8 mouse cellular contexts compared by ENCODE assay signal in genomic region chr4:116558151-116558882, GRCm38 (mm10). TPM values are rescaled to one million over a fixed set of nuclear protein-coding genes. Genes with fewer than 3 reads are reported as not detected.
DNase-seq lines count a peak whose midpoint lies in the region; ATAC-seq and TF ChIP-seq lines count a peak whose summit lies in the region.

No protein-coding gene starts in this region.

- no peaks in the 10 kb centered on the region for H3K27me3 ChIP-seq in heart, embryonic 12.5 days (replicated peaks)
- no peaks in the 10 kb centered on the region for H3K27me3 ChIP-seq in forebrain, embryonic 16.5 days (replicated peaks; ENCODE audit: control insufficient read depth, insufficient read depth, low read length)
- H3K27me3 ChIP-seq in liver, embryonic 14.5 days (ENCODE audit: control insufficient read depth, insufficient read depth, low read length) = no peaks in the 10 kb centered on the region
- H3K27me3 ChIP-seq in stomach, postnatal 0 days (ENCODE audit: control insufficient read depth, insufficient read depth, low read length) = no peaks in the 10 kb centered on the region

- H3K4me2 ChIP-seq in heart, embryonic 12.5 days = peak overlapping the region; percentile 80
- peak overlapping the region; percentile 79 for H3K4me2 ChIP-seq in forebrain, embryonic 16.5 days (ENCODE audit: low read length)
- H3K4me2 ChIP-seq in liver, embryonic 14.5 days (ENCODE audit: low read depth) = peak overlapping the region; percentile 95
- H3K4me2 ChIP-seq in stomach, postnatal 0 days (replicated peaks; ENCODE audit: low read depth) = peak overlapping the region; percentile 49

- H3K36me3 ChIP-seq in heart, embryonic 12.5 days = peaks cover 23% of the 10 kb centered on the region
- H3K36me3 ChIP-seq in forebrain, embryonic 16.5 days (ENCODE audit: control insufficient read depth, insufficient read depth) = no peaks in the 10 kb centered on the region; the same call in 1 of the 2 replicates
- peaks cover 8% of the 10 kb centered on the region for H3K36me3 ChIP-seq in liver, embryonic 14.5 days (replicated peaks; ENCODE audit: control insufficient read depth, insufficient read depth, low read depth)
- H3K36me3 ChIP-seq in stomach, postnatal 0 days (ENCODE audit: control insufficient read depth, insufficient read depth, low read length) = peaks cover 2% of the 10 kb centered on the region; the same call in 1 of the 2 replicates

- no peak for ATAC-seq in heart, embryonic 12.5 days (ENCODE audit: insufficient number of reproducible peaks, low FRiP score)
- ATAC-seq in forebrain, embryonic 16.5 days = no peak
- no peak for ATAC-seq in liver, embryonic 14.5 days (ENCODE audit: insufficient read depth)
- no peak for ATAC-seq in stomach, postnatal 0 days (ENCODE audit: low FRiP score, low TSS enrichment)

- H3K9ac ChIP-seq in heart, embryonic 12.5 days = peak overlapping the region; percentile 86
- H3K9ac ChIP-seq in forebrain, embryonic 16.5 days (replicated peaks; ENCODE audit: low read depth, low read length) = peak overlapping the region; percentile 86
- H3K9ac ChIP-seq in liver, embryonic 14.5 days (replicated peaks) = peak overlapping the region; percentile 78
- peak overlapping the region; percentile 94 for H3K9ac ChIP-seq in stomach, postnatal 0 days (ENCODE audit: low read length)

- intact Hi-C loops in heart, postnatal 36 days (cut with DNase I) = loop anchor here (2.0 to 5.0 kb wide), 4 partner anchors 51 to 396 kb away; partner anchors contain the start of genes Ipp, Nasp and Prdx1

- H3K4me1 ChIP-seq in heart, embryonic 12.5 days (replicated peaks) = 0 out of 2 replicates have a peak, but pooled peaks cover 2% of the 10 kb centered on the region
- peaks cover 15% of the 10 kb centered on the region for H3K4me1 ChIP-seq in forebrain, embryonic 16.5 days (replicated peaks; ENCODE audit: control insufficient read depth, insufficient read depth, low read length)
- H3K4me1 ChIP-seq in liver, embryonic 14.5 days (replicated peaks; ENCODE audit: control insufficient read depth in 2 of 2, insufficient read depth in 2 of 2, low read length in 1 of 2) = peaks cover 8 to 10% of the 10 kb centered on the region in 2 experiments; a peak in 3 of 4 replicates
- H3K4me1 ChIP-seq in stomach, postnatal 0 days (replicated peaks; ENCODE audit: control insufficient read depth, insufficient read depth) = no peaks in the 10 kb centered on the region

- DNase-seq in heart, postnatal 36 days = no peak
- DNase-seq in MN1 (ENCODE audit: low spot score) = peak; percentile 7
- DNase-seq in liver, embryonic 14.5 days (ENCODE audit: low read depth in 3 of 3, low spot score in 3 of 3) = peak in 2 of 3 experiments; percentile 17 to 37
- peak; percentile 21 for DNase-seq in stomach, postnatal 0 days (ENCODE audit: low spot score)
- DNase-seq in adrenal gland, postnatal 4 days (ENCODE audit: low spot score in 2 of 2) = no peak
- DNase-seq in layer of hippocampus, adult 18-20 months (ENCODE audit: low spot score in 2 of 2) = no peak

- peak overlapping the region; percentile 79 for H3K4me3 ChIP-seq in heart, embryonic 12.5 days
- peak overlapping the region; percentile 97 for H3K4me3 ChIP-seq in forebrain, embryonic 16.5 days (replicated peaks; ENCODE audit: low read length)
- H3K4me3 ChIP-seq in liver, embryonic 14.5 days (ENCODE audit: insufficient read depth in 1 of 2, low read depth in 2 of 2, low read length in 2 of 2) = peak overlapping the region; percentile 65 to 80
- H3K4me3 ChIP-seq in stomach, postnatal 0 days (ENCODE audit: low read depth, low read length) = peak overlapping the region; percentile 87

- TF ChIP-seq EP300 in liver, embryonic 14.5 days (IDR thresholded peaks at IDR 0.05; ENCODE audit: low read depth) = no peak
- TF ChIP-seq EP300 in stomach, postnatal 0 days (optimal IDR thresholded peaks at IDR 0.05) = no peak

- TF ChIP-seq CTCF in liver, embryonic 14.5 days (IDR thresholded peaks at IDR 0.05; ENCODE audit: low read depth) = no peak
- no peak for TF ChIP-seq CTCF in stomach, postnatal 0 days (IDR thresholded peaks at IDR 0.05; ENCODE audit: low read depth)

- WGBS in heart, embryonic 12.5 days = 3% methylated on average over 15 of the region's 15 CpGs
- 4% methylated on average over 15 of the region's 15 CpGs for whole genome bisulfite sequencing in forebrain, embryonic 16.5 days
- 2% methylated on average over 15 of the region's 15 CpGs for WGBS in liver, embryonic 14.5 days (ENCODE audit: insufficient replicate concordance)
- under 1% methylated on average over 15 of the region's 15 CpGs for WGBS in stomach, postnatal 0 days

- no peaks in the 10 kb centered on the region for H3K9me3 ChIP-seq in heart, embryonic 12.5 days (replicated peaks)
- no peaks in the 10 kb centered on the region for H3K9me3 ChIP-seq in forebrain, embryonic 16.5 days (ENCODE audit: control insufficient read depth, low read length)
- H3K9me3 ChIP-seq in liver, embryonic 14.5 days (ENCODE audit: control insufficient read depth, low read length) = no peaks in the 10 kb centered on the region
- no peaks in the 10 kb centered on the region for H3K9me3 ChIP-seq in stomach, postnatal 0 days (ENCODE audit: control insufficient read depth, low read length)

- peak overlapping the region; percentile 98 for H3K27ac ChIP-seq in heart, embryonic 12.5 days (ENCODE audit: poor library complexity, severe bottlenecking)
- no peak overlapping the region for H3K27ac ChIP-seq in forebrain, embryonic 16.5 days (ENCODE audit: low read length)
- H3K27ac ChIP-seq in liver, embryonic 14.5 days = peak overlapping the region; percentile 61
- peak overlapping the region; percentile 95 for H3K27ac ChIP-seq in stomach, postnatal 0 days (replicated peaks)

RNA-seq across cellular contexts. Expression of gene Gpbp1l1, which starts 0.9 kb away (rescaled TPM):
- 31.2 and 32.9 TPM in 2 replicates for polyA plus RNA-seq in heart, embryonic 12.5 days (2016; fragmentation: Nextera tagmentation; extraction: Ambion mirVana)
- total RNA-seq in heart, postnatal 36 days (2021) = 10 to 100 TPM; 65.4 to 83.1 TPM
- 19.0 and 22.9 TPM in 2 replicates for polyA plus RNA-seq in forebrain, embryonic 16.5 days (2015; fragmentation: Nextera tagmentation; extraction: Ambion mirVana)
- polyA plus RNA-seq in liver, embryonic 14.5 days (2012; rRNA removed) = 12.7 and 17.3 TPM in 2 replicates
- 17.0 and 18.4 TPM in 2 replicates for polyA plus RNA-seq in liver, embryonic 14.5 days (2014; fragmentation: Nextera tagmentation; extraction: Ambion mirVana)
- 22.4 and 23.6 TPM in 2 replicates for polyA plus RNA-seq in stomach, postnatal 0 days (2015; fragmentation: Nextera tagmentation; extraction: Ambion mirVana)
- total RNA-seq in adrenal gland, postnatal 4 days (2021) = 10 to 100 TPM; 68.3 to 77.2 TPM
- total RNA-seq in layer of hippocampus, adult 18-20 months (2021) = 10 to 100 TPM; 45.2 to 49.3 TPM

RNA-seq across cellular contexts. Expression of gene Tmem69, which starts 2.6 kb away (rescaled TPM):
- 23.3 and 26.3 TPM in 2 replicates for polyA plus RNA-seq in heart, embryonic 12.5 days (2016; fragmentation: Nextera tagmentation; extraction: Ambion mirVana)
- total RNA-seq in heart, postnatal 36 days (2021) = 10 to 100 TPM; 21.2 to 26.4 TPM
- polyA plus RNA-seq in forebrain, embryonic 16.5 days (2015; fragmentation: Nextera tagmentation; extraction: Ambion mirVana) = 28.3 and 30.0 TPM in 2 replicates
- polyA plus RNA-seq in liver, embryonic 14.5 days (2012; rRNA removed) = 6.3 and 8.3 TPM in 2 replicates
- 29.1 and 30.4 TPM in 2 replicates for polyA plus RNA-seq in liver, embryonic 14.5 days (2014; fragmentation: Nextera tagmentation; extraction: Ambion mirVana)
- polyA plus RNA-seq in stomach, postnatal 0 days (2015; fragmentation: Nextera tagmentation; extraction: Ambion mirVana) = 15.7 and 16.6 TPM in 2 replicates
- total RNA-seq in adrenal gland, postnatal 4 days (2021) = 10 to 100 TPM; 17.8 to 18.4 TPM
- total RNA-seq in layer of hippocampus, adult 18-20 months (2021) = 10 to 100 TPM; 12.3 to 13.0 TPM

RNA-seq across cellular contexts. Expression of gene Ccdc17, which starts 38.1 kb away (rescaled TPM):
- polyA plus RNA-seq in heart, embryonic 12.5 days (2016; fragmentation: Nextera tagmentation; extraction: Ambion mirVana) = 3.1 and 3.4 TPM in 2 replicates
- total RNA-seq in heart, postnatal 36 days (2021) = 1 to 10 TPM; 2.6 to 3.5 TPM
- polyA plus RNA-seq in forebrain, embryonic 16.5 days (2015; fragmentation: Nextera tagmentation; extraction: Ambion mirVana) = 1.9 and 3.6 TPM in 2 replicates
- polyA plus RNA-seq in liver, embryonic 14.5 days (2012; rRNA removed) = 1.9 and 2.1 TPM in 2 replicates
- polyA plus RNA-seq in liver, embryonic 14.5 days (2014; fragmentation: Nextera tagmentation; extraction: Ambion mirVana) = 1.9 and 2.0 TPM in 2 replicates
- 4.7 and 5.3 TPM in 2 replicates for polyA plus RNA-seq in stomach, postnatal 0 days (2015; fragmentation: Nextera tagmentation; extraction: Ambion mirVana)
- total RNA-seq in adrenal gland, postnatal 4 days (2021) = 10 to 100 TPM; 14.4 to 16.1 TPM
- total RNA-seq in layer of hippocampus, adult 18-20 months (2021) = 1 to 10 TPM; 4.6 to 4.8 TPM

RNA-seq across cellular contexts. Expression of gene Ipp, which starts 51.0 kb away (rescaled TPM):
- 17.8 and 18.7 TPM in 2 replicates for polyA plus RNA-seq in heart, embryonic 12.5 days (2016; fragmentation: Nextera tagmentation; extraction: Ambion mirVana)
- 10 to 100 TPM; 15.8 to 16.2 TPM for total RNA-seq in heart, postnatal 36 days (2021)
- polyA plus RNA-seq in forebrain, embryonic 16.5 days (2015; fragmentation: Nextera tagmentation; extraction: Ambion mirVana) = 18.4 and 20.7 TPM in 2 replicates
- polyA plus RNA-seq in liver, embryonic 14.5 days (2012; rRNA removed) = 3.8 and 6.0 TPM in 2 replicates
- polyA plus RNA-seq in liver, embryonic 14.5 days (2014; fragmentation: Nextera tagmentation; extraction: Ambion mirVana) = 3.2 and 3.8 TPM in 2 replicates
- 8.2 and 8.4 TPM in 2 replicates for polyA plus RNA-seq in stomach, postnatal 0 days (2015; fragmentation: Nextera tagmentation; extraction: Ambion mirVana)
- 10 to 100 TPM; 20.7 to 21.0 TPM for total RNA-seq in adrenal gland, postnatal 4 days (2021)
- total RNA-seq in layer of hippocampus, adult 18-20 months (2021) = 10 to 100 TPM; 17.1 to 19.4 TPM

Comparison
In these comparisons a context has a peak if more than half of its experiments do, and no peak if none do; other contexts are left out.
1. DNase-seq: peak in MN1 (single experiment), liver, embryonic 14.5 days (2 of 3) and stomach, postnatal 0 days (single experiment); none in heart, postnatal 36 days (0 of 2), adrenal gland, postnatal 4 days (0 of 2) and layer of hippocampus, adult 18-20 months (0 of 2).
2. Peak in every context shown above with its lines, with median percentiles within 50 percentile points of each other: H3K4me2 ChIP-seq, H3K4me3 ChIP-seq and H3K9ac ChIP-seq.